Mouse (Mus musculus) liver, embryonic 13.5 days (tissue): ENCODE data around the gene Antxr1. TPM values are rescaled to one million over a fixed set of nuclear protein-coding genes. Genes with fewer than 3 reads are reported as not detected.

Experiments
- ATAC-seq: fragments of 200-750 bp; cut with Nextera tagmentation; 2 replicates; pipeline ENCODE4 v1.8.0; 2017; ENCODE audit warnings: low read depth, mild to moderate bottlenecking, moderate number of reproducible peaks, moderate library complexity
- DNase-seq: peaks from one replicate; pipeline ENCODE4 v3.0.0; 2022
- H3K27ac ChIP-seq: fragments of 300-500 bp; sonication (generic); 2 replicates; pipeline ENCODE4 v1.5.1; 2015; ENCODE audit warnings: moderate library complexity, mild to moderate bottlenecking, inconsistent platforms
- H3K27me3 ChIP-seq: fragments of 300-500 bp; sonication (generic); 2 replicates; pipeline ENCODE4 v1.6.1; 2015; ENCODE audit warnings: mild to moderate bottlenecking, inconsistent platforms
- H3K36me3 ChIP-seq: fragments of 300-500 bp; sonication (generic); 2 replicates; pipeline ENCODE4 v1.6.1; 2015; ENCODE audit warnings: mild to moderate bottlenecking, inconsistent platforms
- H3K4me1 ChIP-seq: fragments of 300-500 bp; sonication (generic); replicated peaks from 2 replicates; pipeline ENCODE4 v1.6.1; 2015; ENCODE audit warnings: inconsistent platforms
- H3K4me2 ChIP-seq: fragments of 300-500 bp; sonication (generic); 2 replicates; pipeline ENCODE4 v1.6.1; 2015; ENCODE audit warnings: inconsistent platforms, mild to moderate bottlenecking, moderate library complexity
- H3K4me3 ChIP-seq: fragments of 300-500 bp; sonication (generic); replicated peaks from 2 replicates; pipeline ENCODE4 v1.5.1; 2015; ENCODE audit warnings: mild to moderate bottlenecking, inconsistent platforms
- H3K9ac ChIP-seq: fragments of 300-500 bp; sonication (generic); 2 replicates; pipeline ENCODE4 v1.6.1; 2015; ENCODE audit warnings: mild to moderate bottlenecking, inconsistent platforms
- H3K9me3 ChIP-seq: fragments of 300-500 bp; sonication (generic); replicated peaks from 2 replicates; pipeline ENCODE4 v1.6.1; 2016; ENCODE audit warnings: inconsistent platforms
- WGBS: fragments of 180-500 bp; shearing (Covaris S2); methylation state at CpG from one replicate; pipeline ENCODE4 v1.1.7; 2015; ENCODE audit not compliant: insufficient replicate concordance; 5-methylcytosine and 5-hydroxymethylcytosine counted together
- polyA plus RNA-seq: library from polyadenylated mRNA; unstranded; fragments of >200 nt; fragmentation: Nextera tagmentation; extraction: Ambion mirVana; gene quantifications from 2 replicates; pipeline ENCODE4 v1.2.1, GENCODE M21; 2015

The Antxr1 gene
- polyA plus RNA-seq, 1 experiment from 2014 or later: 0.51 TPM

- Histone ChIP-seq H3K9me3 (no peaks in the 10 kb centered on the region; the same call in 1 of the 2 replicates), H3K27me3 (peaks cover 4% of the 10 kb centered on the region; the same call in 1 of the 2 replicates), H3K4me3 (no peak overlapping the region), H3K36me3 (no peaks in the 10 kb centered on the region), H3K4me1 (peaks cover 5% of the 10 kb centered on the region; the same call in 1 of the 2 replicates), H3K9ac (no peak overlapping the region), H3K27ac (no peak overlapping the region), H3K4me2 (no peak overlapping the region)
- whole genome bisulfite sequencing: 69% methylated on average over 2 of the region's 2 CpGs
- DNase-seq (no peak), ATAC-seq (0 out of 2 replicates have a peak, but pooled peaks have one; percentile 39)
Measured at GRCm38 (mm10) chr6:87216114-87216591, 119.5 kb downstream of the Antxr1 start.

GRCm38 (mm10) chr6:87213262-87213661 lies 122.4 kb downstream of the Antxr1 start:
- 77% methylated on average over 7 of the region's 7 CpGs for WGBS
- Histone ChIP-seq H3K27ac (no peak overlapping the region), H3K4me1 (peaks cover 5% of the 10 kb centered on the region; the same call in 1 of the 2 replicates), H3K36me3 (no peaks in the 10 kb centered on the region), H3K9ac (no peak overlapping the region), H3K4me3 (no peak overlapping the region), H3K4me2 (no peak overlapping the region), H3K9me3 (no peaks in the 10 kb centered on the region; the same call in 1 of the 2 replicates), H3K27me3 (no peaks in the 10 kb centered on the region)
- ATAC-seq: no peak
- DNase-seq: no peak

- Histone ChIP-seq H3K9ac (no peak overlapping the region), H3K27ac (no peak overlapping the region), H3K4me3 (no peak overlapping the region), H3K27me3 (no peaks in the 10 kb centered on the region), H3K36me3 (no peaks in the 10 kb centered on the region), H3K4me1 (peaks cover 11% of the 10 kb centered on the region; the same call in 1 of the 2 replicates), H3K9me3 (no peaks in the 10 kb centered on the region; the same call in 1 of the 2 replicates), H3K4me2 (no peak overlapping the region)
- ATAC-seq (no peak), DNase-seq (no peak)
- WGBS: 60% methylated on average over 3 of the region's 3 CpGs
Measured at GRCm38 (mm10) chr6:87211551-87211950, 124.1 kb downstream of the Antxr1 start.

GRCm38 (mm10) chr6:87207373-87207982 lies 128.1 kb downstream of the Antxr1 start:
- Histone ChIP-seq H3K36me3 (no peaks in the 10 kb centered on the region), H3K4me3 (no peak overlapping the region), H3K4me1 (peaks cover 5% of the 10 kb centered on the region; the same call in 1 of the 2 replicates), H3K4me2 (no peak overlapping the region), H3K27ac (no peak overlapping the region), H3K9ac (no peak overlapping the region), H3K27me3 (peaks cover 11% of the 10 kb centered on the region; the same call in 1 of the 2 replicates), H3K9me3 (no peaks in the 10 kb centered on the region; the same call in 1 of the 2 replicates)
- no peak for DNase-seq
- ATAC-seq: no peak
- 55% methylated on average over 13 of the region's 13 CpGs for WGBS

- Histone ChIP-seq H3K9me3 (no peaks in the 10 kb centered on the region; the same call in 1 of the 2 replicates), H3K36me3 (no peaks in the 10 kb centered on the region), H3K4me1 (peaks cover 5% of the 10 kb centered on the region; the same call in 1 of the 2 replicates), H3K9ac (no peak overlapping the region), H3K4me3 (no peak overlapping the region), H3K27me3 (peaks cover 17% of the 10 kb centered on the region; the same call in 1 of the 2 replicates), H3K27ac (no peak overlapping the region), H3K4me2 (no peak overlapping the region)
- DNase-seq (no peak), ATAC-seq (no peak)
- 70% methylated on average over 4 of the region's 4 CpGs for WGBS
Measured at GRCm38 (mm10) chr6:87206790-87207189, 128.8 kb downstream of the Antxr1 start.

- no peak overlapping the region for H3K27ac ChIP-seq
- 69% methylated on average over 4 of the region's 4 CpGs for WGBS
Measured at GRCm38 (mm10) chr6:87203467-87203866, 132.2 kb downstream of the Antxr1 start.

GRCm38 (mm10) chr6:87203065-87203464 lies 132.6 kb downstream of the Antxr1 start:
- Histone ChIP-seq H3K36me3 (no peaks in the 10 kb centered on the region), H3K27ac (no peak overlapping the region), H3K27me3 (peaks cover 18% of the 10 kb centered on the region; the same call in 1 of the 2 replicates), H3K4me2 (no peak overlapping the region), H3K9ac (no peak overlapping the region), H3K9me3 (no peaks in the 10 kb centered on the region), H3K4me3 (no peak overlapping the region), H3K4me1 (peaks cover 5% of the 10 kb centered on the region; the same call in 1 of the 2 replicates)
- ATAC-seq: no peak
- 77% methylated on average over 2 of the region's 2 CpGs for WGBS
- DNase-seq: no peak

More at GRCm38 (mm10) chr6:87203467-87203866, 132.2 kb downstream of the Antxr1 start:
- Histone ChIP-seq H3K27me3 (peaks cover 18% of the 10 kb centered on the region; the same call in 1 of the 2 replicates), H3K9ac (no peak overlapping the region), H3K4me1 (peaks cover 5% of the 10 kb centered on the region; the same call in 1 of the 2 replicates), H3K4me2 (no peak overlapping the region), H3K36me3 (no peaks in the 10 kb centered on the region), H3K4me3 (no peak overlapping the region), H3K9me3 (no peaks in the 10 kb centered on the region)
- DNase-seq: no peak
- no peak for ATAC-seq

- 73% methylated on average over 13 of the region's 13 CpGs for WGBS
- Histone ChIP-seq H3K27me3 (peaks cover 18% of the 10 kb centered on the region; the same call in 1 of the 2 replicates), H3K27ac (no peak overlapping the region), H3K9ac (no peak overlapping the region), H3K4me1 (no peaks in the 10 kb centered on the region; the same call in 1 of the 2 replicates), H3K9me3 (no peaks in the 10 kb centered on the region), H3K36me3 (no peaks in the 10 kb centered on the region), H3K4me2 (no peak overlapping the region), H3K4me3 (no peak overlapping the region)
- no peak for DNase-seq
- ATAC-seq: no peak
Measured at GRCm38 (mm10) chr6:87202048-87202605, 133.5 kb downstream of the Antxr1 start.

GRCm38 (mm10) chr6:87189755-87190154 lies 145.9 kb downstream of the Antxr1 start:
- Histone ChIP-seq H3K27ac (peak overlapping the region; percentile 71), H3K9ac (no peak overlapping the region), H3K4me1 (peaks cover 43% of the 10 kb centered on the region), H3K36me3 (no peaks in the 10 kb centered on the region), H3K4me2 (no peak overlapping the region), H3K4me3 (no peak overlapping the region), H3K27me3 (no peaks in the 10 kb centered on the region), H3K9me3 (no peaks in the 10 kb centered on the region)
- no peak for DNase-seq
- 38% methylated on average over 3 of the region's 3 CpGs for WGBS
- ATAC-seq: peak; percentile 75

- H3K4me1 ChIP-seq: peaks cover 67% of the 10 kb centered on the region
- DNase-seq: no peak
- H3K27me3 ChIP-seq: no peaks in the 10 kb centered on the region
- no peaks in the 10 kb centered on the region for H3K9me3 ChIP-seq
- H3K27ac ChIP-seq: peak overlapping the region; percentile 91
- no peak overlapping the region for H3K4me2 ChIP-seq
- no peak for ATAC-seq
- H3K36me3 ChIP-seq: no peaks in the 10 kb centered on the region
- H3K4me3 ChIP-seq: no peak overlapping the region
- no peak overlapping the region for H3K9ac ChIP-seq
- WGBS: 73% methylated on average over 12 of the region's 12 CpGs
Measured at GRCm38 (mm10) chr6:87186988-87187387, 148.6 kb downstream of the Antxr1 start.

GRCm38 (mm10) chr6:87184418-87184817 lies 151.2 kb downstream of the Antxr1 start:
- Histone ChIP-seq H3K9me3 (no peaks in the 10 kb centered on the region), H3K4me1 (peaks cover 55% of the 10 kb centered on the region), H3K36me3 (no peaks in the 10 kb centered on the region), H3K4me2 (peak overlapping the region; percentile 77), H3K9ac (peak overlapping the region; percentile 67), H3K4me3 (peak overlapping the region; percentile 45), H3K27me3 (no peaks in the 10 kb centered on the region), H3K27ac (peak overlapping the region; percentile 91)
- DNase-seq (peak; percentile 73), ATAC-seq (peak; percentile 95)
- WGBS: 32% methylated on average over 3 of the region's 3 CpGs
